Mouse (Mus musculus): ENCODE measurements around the gene Nolc1. TPM values are rescaled to one million over a fixed set of nuclear protein-coding genes. Genes with fewer than 3 reads are reported as not detected.

Nolc1 gene
- total RNA-seq (2021): 10 to 100 TPM; 14.9 to 16.6 TPM

GRCm38 (mm10) chr19:46075616-46076607 is at the start of gene Nolc1:
TSS of gene Nolc1 (plus strand) at chr19:46075863.
- peak; percentile 99 for DNase-seq (ENCODE audit: low spot score)
- intact Hi-C loops (cut with DNase I): loop anchor here (1.0 kb wide), 1 partner anchor 19 kb away; no protein-coding TSS in a partner anchor

GRCm38 (mm10) chr19:46026567-46026966 is 49.1 kb upstream of the Nolc1 start:
- intact Hi-C loops (cut with DNase I): no loop called here

GRCm38 (mm10) chr19:46028747-46029320 is 46.8 kb upstream of the Nolc1 start:
- intact Hi-C loops (cut with DNase I): no loop called here
- no peak for DNase-seq (ENCODE audit: low spot score)

More at GRCm38 (mm10) chr19:46026567-46026966, 49.1 kb upstream of the Nolc1 start:
- no peak for DNase-seq (ENCODE audit: low spot score)

- intact Hi-C loops (cut with DNase I): no loop called here
- no peak for DNase-seq (ENCODE audit: low spot score)
These were observed 46.0 kb upstream of the Nolc1 start for GRCm38 (mm10) chr19:46029652-46030051.

- DNase-seq (ENCODE audit: low spot score): no peak
- intact Hi-C loops (cut with DNase I): no loop called here
These were observed 45.3 kb upstream of the Nolc1 start for GRCm38 (mm10) chr19:46030196-46030983.

- no peak for DNase-seq (ENCODE audit: low spot score)
These were observed 43.8 kb upstream of the Nolc1 start for GRCm38 (mm10) chr19:46031689-46032432.

GRCm38 (mm10) chr19:46032731-46033510 is 42.7 kb upstream of the Nolc1 start:
- no peak for DNase-seq (ENCODE audit: low spot score)
- intact Hi-C loops (cut with DNase I): no loop called here

More at GRCm38 (mm10) chr19:46031689-46032432, 43.8 kb upstream of the Nolc1 start:
- intact Hi-C loops (cut with DNase I): no loop called here

GRCm38 (mm10) chr19:46033911-46034310 is 41.8 kb upstream of the Nolc1 start:
- no peak for DNase-seq (ENCODE audit: low spot score)
- intact Hi-C loops (cut with DNase I): no loop called here

- no peak for DNase-seq (ENCODE audit: low spot score)
- intact Hi-C loops (cut with DNase I): loop anchor here (5.0 kb wide), 1 partner anchor 39 kb away; the partner anchor contains the start of gene Armh3
These were observed 39.7 kb upstream of the Nolc1 start for GRCm38 (mm10) chr19:46035971-46036370.

GRCm38 (mm10) chr19:46036477-46037242 is 39.0 kb upstream of the Nolc1 start:
- DNase-seq (ENCODE audit: low spot score): no peak
- intact Hi-C loops (cut with DNase I): loop anchor here (5.0 kb wide), 1 partner anchor 39 kb away; the partner anchor contains the start of gene Armh3

GRCm38 (mm10) chr19:46037243-46037924 is 38.3 kb upstream of the Nolc1 start:
- no peak for DNase-seq (ENCODE audit: low spot score)
- intact Hi-C loops (cut with DNase I): loop anchor here (5.0 kb wide), 1 partner anchor 40 kb away; the partner anchor contains the start of gene Armh3

GRCm38 (mm10) chr19:46037925-46038850 is 37.5 kb upstream of the Nolc1 start:
- intact Hi-C loops (cut with DNase I): loop anchor here (5.0 kb wide), 1 partner anchor 41 kb away; the partner anchor contains the start of gene Armh3
- DNase-seq (ENCODE audit: low spot score): no peak

- no peak for DNase-seq (ENCODE audit: low spot score)
- intact Hi-C loops (cut with DNase I): loop anchor here (5.0 kb wide), 1 partner anchor 42 kb away; the partner anchor contains the start of gene Armh3
These were observed 36.8 kb upstream of the Nolc1 start for GRCm38 (mm10) chr19:46038851-46039260.

GRCm38 (mm10) chr19:46039478-46039877 is 36.2 kb upstream of the Nolc1 start:
- peak; percentile 83 for DNase-seq (ENCODE audit: low spot score)
- intact Hi-C loops (cut with DNase I): loop anchor here (5.0 kb wide), 1 partner anchor 42 kb away; the partner anchor contains the start of gene Armh3

- no peak for DNase-seq (ENCODE audit: low spot score)
- intact Hi-C loops (cut with DNase I): no loop called here
These were observed 35.3 kb upstream of the Nolc1 start for GRCm38 (mm10) chr19:46040149-46040902.

Measured in heart, postnatal 25 days (tissue).